Mouse (Mus musculus) lung, postnatal 0 days (tissue): ENCODE measurements around the gene Zfp68. TPM values are rescaled to one million over a fixed set of nuclear protein-coding genes. Genes with fewer than 3 reads are reported as not detected.
"Not testable (repeated sequence)": the region's sequence is repeated elsewhere in the genome, so short reads cannot be mapped to it uniquely, and the experiment has no call there.

ENCODE experiments used
- ATAC-seq: fragments of 200-750 bp; cut with Nextera tagmentation; 2 replicates; pipeline ENCODE4 v1.8.0; 2017; ENCODE audit warnings: moderate library complexity
- DNase-seq: peaks from one replicate; pipeline ENCODE4 v3.0.0-alpha.2; 2016; ENCODE audit warnings: low spot score
- H3K27ac ChIP-seq: fragments of 300-500 bp; sonication (generic); 2 replicates; pipeline ENCODE4 v1.5.1; 2014; ENCODE audit warnings: antibody characterized with exemption, mild to moderate bottlenecking, low read length, mixed read lengths
- H3K27me3 ChIP-seq: fragments of 300-500 bp; sonication (generic); replicated peaks from 2 replicates; pipeline ENCODE4 v1.6.1; 2014; ENCODE audit warnings: low read length, mixed read lengths; ENCODE audit not compliant: insufficient read depth
- H3K36me3 ChIP-seq: fragments of 300-500 bp; sonication (generic); 2 replicates; pipeline ENCODE4 v1.6.1; 2014; ENCODE audit warnings: low read length, mixed read lengths; ENCODE audit not compliant: insufficient read depth
- H3K4me1 ChIP-seq: fragments of 300-500 bp; sonication (generic); 2 replicates; pipeline ENCODE4 v1.6.1; 2014; ENCODE audit warnings: antibody characterized with exemption, low read depth, low read length, mixed read lengths; ENCODE audit not compliant: insufficient read depth
- H3K4me2 ChIP-seq: fragments of 300-500 bp; sonication (generic); replicated peaks from 2 replicates; pipeline ENCODE4 v1.6.1; 2014; ENCODE audit warnings: low read depth, mild to moderate bottlenecking, low read length, moderate library complexity, mixed read lengths
- H3K4me3 ChIP-seq: fragments of 300-500 bp; sonication (generic); 2 replicates; pipeline ENCODE4 v1.5.1; 2014; ENCODE audit warnings: low read depth, low read length
- H3K9ac ChIP-seq: fragments of 300-500 bp; sonication (generic); replicated peaks from 2 replicates; pipeline ENCODE4 v1.6.1; 2014; ENCODE audit warnings: low read depth, mild to moderate bottlenecking
- H3K9me3 ChIP-seq: fragments of 300-500 bp; sonication (generic); 2 replicates; pipeline ENCODE4 v1.6.1; 2016; ENCODE audit warnings: low read length, mixed read lengths
- CTCF ChIP-seq: IDR thresholded peaks from 2 replicates; pipeline ENCODE4 v1.5.1; 2016; ENCODE audit warnings: antibody characterized with exemption, mild to moderate bottlenecking
- EP300 ChIP-seq: IDR thresholded peaks from 2 replicates; pipeline ENCODE4 v1.6.1; 2016; ENCODE audit warnings: antibody characterized with exemption, mild to moderate bottlenecking, control low read depth
- WGBS: fragments of 180-500 bp; shearing (Covaris S2); extraction: QIAGEN DNeasy Blood & Tissue Kit; methylation state at CpG from one replicate; pipeline ENCODE4 v1.1.7; 2014; 5-methylcytosine and 5-hydroxymethylcytosine counted together
- microRNA-seq: library from miRNA; unstranded; fragments of <30 nt; microRNA quantifications from one replicate; pipeline ENCODE4, GENCODE M21; 2016
- polyA plus RNA-seq: library from polyadenylated mRNA; unstranded; fragments of >200 nt; fragmentation: Nextera tagmentation; extraction: Ambion mirVana; gene quantifications from 2 replicates; pipeline ENCODE4 v1.2.1, GENCODE M21; 2015

Gene Zfp68
- polyA plus RNA-seq, 1 experiment from 2014 or later, result 46.0 TPM

GRCm38 (mm10) chr5:138618353-138618752, 1.2 kb downstream of the Zfp68 start:
- WGBS, result 93% methylated on average over 1 of the region's 1 CpGs
- Histone ChIP-seq H3K27me3 (no peaks in the 10 kb centered on the region), H3K36me3 (peaks cover 41% of the 10 kb centered on the region)

GRCm38 (mm10) chr5:138587396-138587795, 32.2 kb downstream of the Zfp68 start:
- ATAC-seq, result no peak
- no peak for DNase-seq
- TF ChIP-seq EP300 (no peak), CTCF (no peak)
- 86% methylated on average over 6 of the region's 6 CpGs for WGBS
- Histone ChIP-seq H3K4me1 (no peaks in the 10 kb centered on the region), H3K27me3 (no peaks in the 10 kb centered on the region), H3K9me3 (peaks cover 4% of the 10 kb centered on the region; the same call in 1 of the 2 replicates), H3K9ac (no peak overlapping the region), H3K27ac (no peak overlapping the region), H3K4me3 (no peak overlapping the region), H3K36me3 (no peaks in the 10 kb centered on the region), H3K4me2 (no peak overlapping the region)

More at GRCm38 (mm10) chr5:138618353-138618752, 1.2 kb downstream of the Zfp68 start:
- Histone ChIP-seq H3K4me2 (peak overlapping the region; percentile 52; the same call in 1 of the 2 replicates), H3K27ac (no peak overlapping the region), H3K9ac (no peak overlapping the region), H3K4me1 (no peaks in the 10 kb centered on the region), H3K4me3 (no peak overlapping the region; the same call in 1 of the 2 replicates), H3K9me3 (peaks cover 7% of the 10 kb centered on the region)
- ATAC-seq (no peak), DNase-seq (no peak)
- TF ChIP-seq EP300, result no peak
- peak; percentile 52 for TF ChIP-seq CTCF

- H3K27me3 ChIP-seq, result no peaks in the 10 kb centered on the region
- no peaks in the 10 kb centered on the region for H3K4me1 ChIP-seq
- DNase-seq, result no peak
- no peak overlapping the region for H3K4me3 ChIP-seq
- no peaks in the 10 kb centered on the region for H3K36me3 ChIP-seq
- H3K27ac ChIP-seq, result no peak overlapping the region
- H3K9ac ChIP-seq, result no peak overlapping the region
- 55% methylated on average over 4 of the region's 4 CpGs for WGBS
- H3K9me3 ChIP-seq, result peaks cover 2% of the 10 kb centered on the region; the same call in 1 of the 2 replicates
- no peak for ATAC-seq
- peak; percentile 24; the same call in 1 of the 2 replicates for TF ChIP-seq CTCF
- no peak for TF ChIP-seq EP300
- no peak overlapping the region for H3K4me2 ChIP-seq
Observed at GRCm38 (mm10) chr5:138571623-138572022, 47.9 kb downstream of the Zfp68 start.

GRCm38 (mm10) chr5:138564612-138565011, 54.9 kb downstream of the Zfp68 start, which contains the start of gene 1700123K08Rik:
TSS of gene 1700123K08Rik (minus strand) at chr5:138564712.
- not testable (repeated sequence) for H3K4me2 ChIP-seq, ATAC-seq, H3K27ac ChIP-seq, H3K4me1 ChIP-seq, DNase-seq, H3K36me3 ChIP-seq, H3K27me3 ChIP-seq, H3K9ac ChIP-seq, H3K9me3 ChIP-seq, H3K4me3 ChIP-seq
- 62% methylated on average over 2 of the region's 2 CpGs for WGBS

Small RNA genes within 50 kb of the gene (microRNA-seq; reads per million reads assigned to microRNA genes)
- not detected for gene Gm24082

Other genes starting within 250 kb of the Zfp68 start
- gene Zfp157, start 178.3 kb downstream of the Zfp68 start, polyA plus RNA-seq, result 15.4 and 15.8 TPM in 2 replicates
- gene 1700123K08Rik, start 55.0 kb downstream of the Zfp68 start, polyA plus RNA-seq, result not detected in 2 replicates
- gene A430033K04Rik, start 3.1 kb upstream of the Zfp68 start, polyA plus RNA-seq, result 4.4 and 5.2 TPM in 2 replicates
- gene Fam20c, start 134.8 kb upstream of the Zfp68 start, polyA plus RNA-seq, result 4.9 and 5.6 TPM in 2 replicates
- not detected in 2 replicates for gene Gm5294, start 200.3 kb upstream of the Zfp68 start, polyA plus RNA-seq